Mouse (Mus musculus) hindbrain, postnatal 0 days (tissue): ENCODE results near the gene 1700024P04Rik. TPM values are rescaled to one million over a fixed set of nuclear protein-coding genes. Genes with fewer than 3 reads are reported as not detected.
"Not testable (repeated sequence)": the region's sequence is repeated elsewhere in the genome, so short reads cannot be mapped to it uniquely, and the experiment has no call there.

Experiments used
- ATAC-seq: fragments of 200-750 bp; cut with Nextera tagmentation; 2 replicates; pipeline ENCODE4 v1.8.0; 2017; ENCODE audit warnings: mild to moderate bottlenecking, moderate TSS enrichment, moderate library complexity
- DNase-seq: peaks from one replicate; pipeline ENCODE4 v3.0.0-alpha.2; 2015; ENCODE audit warnings: low spot score
- H3K27ac ChIP-seq: fragments of 300-500 bp; sonication (generic); 2 replicates; pipeline ENCODE4 v1.5.1; 2014; ENCODE audit warnings: mild to moderate bottlenecking
- H3K27me3 ChIP-seq: fragments of 300-500 bp; sonication (generic); 2 replicates; pipeline ENCODE4 v1.6.1; 2014; ENCODE audit warnings: low read length, mixed read lengths; ENCODE audit not compliant: insufficient read depth
- H3K36me3 ChIP-seq: fragments of 300-500 bp; sonication (generic); 2 replicates; pipeline ENCODE4 v1.6.1; 2014; ENCODE audit warnings: low read length, mixed read lengths; ENCODE audit not compliant: insufficient read depth
- H3K4me1 ChIP-seq: fragments of 300-500 bp; sonication (generic); 2 replicates; pipeline ENCODE4 v1.6.1; 2014; ENCODE audit warnings: antibody characterized with exemption, low read length, mixed read lengths; ENCODE audit not compliant: insufficient read depth
- H3K4me2 ChIP-seq: fragments of 300-500 bp; sonication (generic); 2 replicates; pipeline ENCODE4 v1.6.1; 2014; ENCODE audit warnings: low read depth, mild to moderate bottlenecking, low read length, moderate library complexity, mixed read lengths
- H3K4me3 ChIP-seq: fragments of 300-500 bp; sonication (generic); 2 replicates; pipeline ENCODE4 v1.5.1; 2014; ENCODE audit warnings: low read length
- H3K9ac ChIP-seq: fragments of 300-500 bp; sonication (generic); replicated peaks from 2 replicates; pipeline ENCODE4 v1.6.1; 2014; ENCODE audit warnings: mild to moderate bottlenecking, low read length, moderate library complexity, mixed read lengths
- H3K9me3 ChIP-seq: fragments of 300-500 bp; sonication (generic); 2 replicates; pipeline ENCODE4 v1.6.1; 2016; ENCODE audit warnings: low read length, mixed read lengths
- CTCF ChIP-seq: IDR thresholded peaks from 2 replicates; pipeline ENCODE4 v1.5.1; 2016; ENCODE audit warnings: antibody characterized with exemption, control low read depth, low read depth
- WGBS: fragments of 180-500 bp; shearing (Covaris S2); extraction: QIAGEN DNeasy Blood & Tissue Kit; methylation state at CpG from one replicate; pipeline ENCODE4 v1.1.7; 2014; 5-methylcytosine and 5-hydroxymethylcytosine counted together
- polyA plus RNA-seq: library from polyadenylated mRNA; unstranded; fragments of >200 nt; fragmentation: Nextera tagmentation; extraction: Ambion mirVana; gene quantifications from 2 replicates; pipeline ENCODE4 v1.2.1, GENCODE M21; 2015
- total RNA-seq: library from RNA; depleted of rRNA; stranded (reverse); fragments of >200 nt; gene quantifications from 2 replicates; pipeline ENCODE4 v1.2.3, GENCODE M21; 2014

1700024P04Rik gene
- total and polyA plus RNA-seq, 2 experiments from 2014 or later = not detected

- DNase-seq = no peak
Measured at GRCm38 (mm10) chr13:99019831-99020669, 35.7 kb upstream of the 1700024P04Rik start.

GRCm38 (mm10) chr13:99018526-99019201 lies 34.3 kb upstream of the 1700024P04Rik start:
- H3K27me3 ChIP-seq = no peaks in the 10 kb centered on the region
- H3K4me2 ChIP-seq = peak overlapping the region; percentile 31; the same call in 1 of the 2 replicates
- H3K36me3 ChIP-seq = no peaks in the 10 kb centered on the region
- H3K9ac ChIP-seq = no peak overlapping the region
- no peaks in the 10 kb centered on the region for H3K9me3 ChIP-seq
- no peak overlapping the region for H3K27ac ChIP-seq
- ATAC-seq = peak; percentile 71; the same call in 1 of the 2 replicates
- WGBS = 39% methylated on average over 15 of the region's 15 CpGs
- DNase-seq = no peak
- no peaks in the 10 kb centered on the region for H3K4me1 ChIP-seq
- H3K4me3 ChIP-seq = no peak overlapping the region
- no peak for TF ChIP-seq CTCF

More at GRCm38 (mm10) chr13:99019831-99020669, 35.7 kb upstream of the 1700024P04Rik start:
- Histone ChIP-seq H3K9me3 (no peaks in the 10 kb centered on the region), H3K27ac (no peak overlapping the region), H3K4me1 (no peaks in the 10 kb centered on the region), H3K9ac (no peak overlapping the region), H3K27me3 (no peaks in the 10 kb centered on the region), H3K4me3 (no peak overlapping the region), H3K4me2 (no peak overlapping the region), H3K36me3 (no peaks in the 10 kb centered on the region)
- TF ChIP-seq CTCF = no peak
- ATAC-seq = no peak
- 88% methylated on average over 11 of the region's 11 CpGs for WGBS

DNA sequence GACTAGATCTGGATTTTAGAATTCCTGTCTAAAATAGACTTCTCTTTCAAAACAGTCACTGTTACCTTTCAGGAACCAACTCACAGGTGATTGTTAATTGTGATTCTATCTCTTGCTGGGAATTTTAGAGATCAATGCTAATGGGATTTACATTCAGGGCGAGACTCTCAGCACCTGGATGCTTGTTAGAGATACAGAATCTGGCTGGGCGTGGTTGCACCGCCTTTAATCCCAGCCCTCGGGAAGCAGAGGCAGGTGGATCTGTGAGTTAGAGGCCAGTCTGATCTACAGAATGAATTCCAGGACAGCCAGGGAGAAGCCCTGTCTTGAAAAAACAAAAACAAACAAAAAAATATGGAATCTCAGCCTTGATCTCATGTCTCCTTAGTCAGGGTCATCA lies 32.3 kb upstream of the 1700024P04Rik start:
- Histone ChIP-seq H3K9ac (no peak overlapping the region), H3K36me3 (no peaks in the 10 kb centered on the region), H3K27ac (no peak overlapping the region), H3K9me3 (no peaks in the 10 kb centered on the region), H3K4me3 (no peak overlapping the region), H3K4me2 (no peak overlapping the region), H3K4me1 (no peaks in the 10 kb centered on the region), H3K27me3 (no peaks in the 10 kb centered on the region)
- ATAC-seq = no peak
- 77% methylated on average over 4 of the region's 4 CpGs for WGBS
- DNase-seq = no peak
- no peak for TF ChIP-seq CTCF

- 79% methylated on average over 5 of the region's 5 CpGs for WGBS
- H3K9me3 ChIP-seq = no peaks in the 10 kb centered on the region
- no peak overlapping the region for H3K4me3 ChIP-seq
- H3K36me3 ChIP-seq = no peaks in the 10 kb centered on the region
- ATAC-seq (no peak), DNase-seq (no peak)
- TF ChIP-seq CTCF = no peak
- no peaks in the 10 kb centered on the region for H3K27me3 ChIP-seq
- no peak overlapping the region for H3K4me2 ChIP-seq
- H3K9ac ChIP-seq = no peak overlapping the region
- H3K4me1 ChIP-seq = no peaks in the 10 kb centered on the region
- no peak overlapping the region for H3K27ac ChIP-seq
Measured at GRCm38 (mm10) chr13:99012891-99013290, 28.5 kb upstream of the 1700024P04Rik start.

- Histone ChIP-seq H3K4me1 (no peaks in the 10 kb centered on the region), H3K4me2 (no peak overlapping the region), H3K27me3 (no peaks in the 10 kb centered on the region), H3K9me3 (no peaks in the 10 kb centered on the region), H3K36me3 (no peaks in the 10 kb centered on the region), H3K4me3 (no peak overlapping the region), H3K27ac (no peak overlapping the region), H3K9ac (no peak overlapping the region)
- no peak for TF ChIP-seq CTCF
- ATAC-seq = no peak
- WGBS = 92% methylated on average over 5 of the region's 5 CpGs
- DNase-seq = no peak
Measured at GRCm38 (mm10) chr13:99008013-99008412, 23.6 kb upstream of the 1700024P04Rik start.

DNA sequence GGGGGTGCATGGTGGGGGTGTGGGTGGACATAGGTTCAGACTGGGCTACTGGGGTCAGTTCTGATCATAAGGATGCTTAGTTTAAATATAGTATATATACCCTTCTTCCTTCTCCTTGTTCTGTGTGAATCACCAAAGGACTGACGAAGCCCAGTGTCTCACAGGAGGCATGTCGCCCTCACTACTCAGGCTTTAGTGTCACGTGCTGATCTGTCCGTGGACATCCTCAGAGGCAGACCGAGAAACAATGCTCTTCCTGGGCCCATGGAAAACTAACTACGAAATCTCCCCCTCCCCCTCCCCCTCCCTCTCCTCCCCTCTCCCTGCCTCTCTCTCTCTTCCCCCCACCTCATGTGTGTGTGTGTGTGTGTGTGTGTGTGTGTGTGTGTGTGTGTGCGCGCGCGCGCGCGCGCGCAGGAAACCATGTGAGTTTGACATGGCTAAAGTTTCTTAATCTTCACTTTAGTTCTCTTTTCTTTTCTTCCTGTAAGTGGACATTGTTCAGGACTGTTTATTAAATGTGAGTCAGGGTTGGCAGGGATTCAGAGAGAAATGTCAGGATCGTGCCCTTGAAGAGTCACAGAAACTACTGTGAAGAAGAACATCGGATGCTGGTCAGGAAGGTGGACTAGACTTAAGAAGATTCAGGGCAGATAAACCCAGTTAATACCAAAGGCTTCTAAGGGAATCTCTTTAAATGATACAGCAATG lies 22.2 kb upstream of the 1700024P04Rik start:
- no peak overlapping the region for H3K4me3 ChIP-seq
- no peak for ATAC-seq
- H3K9me3 ChIP-seq = no peaks in the 10 kb centered on the region
- no peaks in the 10 kb centered on the region for H3K4me1 ChIP-seq
- no peaks in the 10 kb centered on the region for H3K27me3 ChIP-seq
- H3K27ac ChIP-seq = no peak overlapping the region
- DNase-seq = no peak
- H3K4me2 ChIP-seq = no peak overlapping the region
- 80% methylated on average over 17 of the region's 17 CpGs for WGBS
- no peaks in the 10 kb centered on the region for H3K36me3 ChIP-seq
- H3K9ac ChIP-seq = no peak overlapping the region
- no peak for TF ChIP-seq CTCF

DNA sequence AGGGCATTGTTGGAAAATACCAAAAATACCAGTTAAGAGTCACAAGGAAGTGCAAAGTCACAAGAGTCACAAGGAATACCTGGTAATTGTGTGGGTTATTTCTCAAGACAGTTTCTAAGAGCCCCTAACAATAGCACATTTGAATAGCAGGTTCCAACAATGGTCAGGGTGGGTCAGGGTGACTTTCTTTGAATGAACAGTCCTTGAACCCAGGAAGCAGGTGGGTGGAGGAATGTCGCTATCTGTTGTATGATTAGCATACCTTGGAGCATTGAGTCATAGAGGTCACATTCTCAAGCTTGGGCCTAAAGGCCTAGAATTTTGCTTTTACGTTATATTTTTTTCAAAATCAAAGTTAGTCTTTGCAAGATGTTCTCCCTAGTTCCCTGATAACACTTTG lies 17.3 kb upstream of the 1700024P04Rik start:
- H3K4me3 ChIP-seq, DNase-seq, ATAC-seq, H3K9ac ChIP-seq, H3K9me3 ChIP-seq, H3K27ac ChIP-seq, H3K4me2 ChIP-seq, H3K4me1 ChIP-seq, H3K27me3 ChIP-seq, H3K36me3 ChIP-seq: not testable (repeated sequence)
- WGBS = 94% methylated on average over 2 of the region's 2 CpGs
